In genomic region chr11:71675714-71676313, GRCm38 (mm10) we compare ENCODE assay signal across 22 mouse cellular contexts.
DNase-seq lines count a peak whose midpoint lies in the region; ATAC-seq and TF ChIP-seq lines count a peak whose summit lies in the region.
"Had no signal": no experiment of that assay in that cellular context is flagged by ENCODE, and none has a peak within 500 bp of the region (broad histone marks: within the 10 kb centered on the region; RNA-seq: fewer than 3 reads in every experiment).

No protein-coding gene starts in this region.

- H3K36me3 ChIP-seq in forebrain, embryonic 15.5 days: no peaks in the 10 kb centered on the region
- no peaks in the 10 kb centered on the region for H3K36me3 ChIP-seq in forebrain, embryonic 11.5 days (ENCODE audit: control insufficient read depth, insufficient read depth, low read length)
- no peaks in the 10 kb centered on the region for H3K36me3 ChIP-seq in forebrain, postnatal 0 days (ENCODE audit: insufficient read depth)
- H3K36me3 ChIP-seq: hindbrain, embryonic 10.5 days; hindbrain, embryonic 13.5 days had no signal

- peak; percentile 88 for ATAC-seq in forebrain, embryonic 15.5 days (replicated peaks)
- no peak for ATAC-seq in forebrain, embryonic 11.5 days (replicated peaks; ENCODE audit: low FRiP score)
- peak; percentile 91 for ATAC-seq in forebrain, postnatal 0 days
- no peak for ATAC-seq in erythroblast, adult 5-6 weeks (replicated peaks; ENCODE audit: low FRiP score, poor library complexity, severe bottlenecking)
- ATAC-seq: activated CD4-positive, CD25-positive, alpha-beta regulatory T cell, adult 4 months; intestine, postnatal 0 days had no signal

- WGBS in forebrain, embryonic 15.5 days: 43% methylated on average over 3 of the region's 3 CpGs
- WGBS in forebrain, embryonic 11.5 days: 76% methylated on average over 3 of the region's 3 CpGs
- WGBS in forebrain, postnatal 0 days: 40% methylated on average over 3 of the region's 3 CpGs

- DNase-seq in cerebellum, postnatal 10 days: peak; percentile 20 to 32
- no peak for DNase-seq in cerebellum, postnatal 4 days (ENCODE audit: low spot score in 2 of 2)
- DNase-seq in forebrain, embryonic 11.5 days (ENCODE audit: low spot score): no peak
- DNase-seq in brain, adult 2 months (ENCODE audit: low read depth, low spot score): peak; percentile 8
- DNase-seq in forebrain, postnatal 0 days: peak; percentile 64
- DNase-seq: adrenal gland, adult 8-10 months; adrenal gland, postnatal 25 days; cerebellum, adult 11 months; cerebellum, adult 2 months; cerebellum, adult 9-11 months; cerebellum, postnatal 36 days; gastrocnemius, postnatal 10 days; gastrocnemius, postnatal 36 days; heart, postnatal 36 days; kidney, adult 2 months had no signal

- peak overlapping the region; percentile 50 for H3K27ac ChIP-seq in forebrain, embryonic 15.5 days (replicated peaks)
- no peak overlapping the region for H3K27ac ChIP-seq in forebrain, embryonic 11.5 days (ENCODE audit: low read depth, low read length)
- H3K27ac ChIP-seq in forebrain, postnatal 0 days (ENCODE audit: low read depth, low read length): no peak overlapping the region
- H3K27ac ChIP-seq: hindbrain, embryonic 10.5 days; hindbrain, embryonic 13.5 days had no signal

- peaks cover 9% of the 10 kb centered on the region; the same call in 1 of the 2 replicates for H3K4me1 ChIP-seq in forebrain, embryonic 15.5 days
- no peaks in the 10 kb centered on the region for H3K4me1 ChIP-seq in forebrain, embryonic 11.5 days (replicated peaks; ENCODE audit: control insufficient read depth, insufficient read depth, low read length)
- no peaks in the 10 kb centered on the region for H3K4me1 ChIP-seq in forebrain, postnatal 0 days (ENCODE audit: insufficient read depth)

- H3K4me3 ChIP-seq in forebrain, embryonic 15.5 days: no peak overlapping the region
- H3K4me3 ChIP-seq in forebrain, embryonic 11.5 days (ENCODE audit: low read depth, low read length): no peak overlapping the region
- no peak overlapping the region for H3K4me3 ChIP-seq in forebrain, postnatal 0 days (ENCODE audit: low read depth, low read length)
- H3K4me3 ChIP-seq: hindbrain, embryonic 10.5 days; hindbrain, embryonic 13.5 days had no signal

- H3K9ac ChIP-seq in forebrain, embryonic 15.5 days (replicated peaks): no peak overlapping the region
- H3K9ac ChIP-seq in forebrain, embryonic 11.5 days (ENCODE audit: low read length): no peak overlapping the region
- H3K9ac ChIP-seq in forebrain, postnatal 0 days: no peak overlapping the region
- H3K9ac ChIP-seq: hindbrain, embryonic 13.5 days had no signal

- no peaks in the 10 kb centered on the region for H3K9me3 ChIP-seq in forebrain, embryonic 15.5 days
- H3K9me3 ChIP-seq in forebrain, embryonic 11.5 days (ENCODE audit: control insufficient read depth, low read length): no peaks in the 10 kb centered on the region
- no peaks in the 10 kb centered on the region for H3K9me3 ChIP-seq in forebrain, postnatal 0 days (ENCODE audit: low read length)
- H3K9me3 ChIP-seq: hindbrain, embryonic 10.5 days; hindbrain, embryonic 13.5 days had no signal

- TF ChIP-seq CTCF in forebrain, postnatal 0 days (IDR thresholded peaks at IDR 0.05; ENCODE audit: low read depth): no peak

- H3K4me2 ChIP-seq in forebrain, embryonic 15.5 days (replicated peaks): no peak overlapping the region
- no peak overlapping the region for H3K4me2 ChIP-seq in forebrain, embryonic 11.5 days (ENCODE audit: low read depth, low read length, severe bottlenecking)
- H3K4me2 ChIP-seq in forebrain, postnatal 0 days (ENCODE audit: low read depth): no peak overlapping the region
- H3K4me2 ChIP-seq: heart, embryonic 11.5 days; hindbrain, embryonic 13.5 days had no signal

- no peaks in the 10 kb centered on the region for H3K27me3 ChIP-seq in forebrain, embryonic 15.5 days
- no peaks in the 10 kb centered on the region for H3K27me3 ChIP-seq in forebrain, embryonic 11.5 days (ENCODE audit: control insufficient read depth, insufficient read depth, low read length)
- no peaks in the 10 kb centered on the region for H3K27me3 ChIP-seq in forebrain, postnatal 0 days (ENCODE audit: insufficient read depth, low read length)
- H3K27me3 ChIP-seq: hindbrain, embryonic 13.5 days had no signal

Comparison
In these comparisons a context has a peak if more than half of its experiments do, and no peak if none do; other contexts are left out.
1. DNase-seq: peak in cerebellum, postnatal 10 days (2 of 2), brain, adult 2 months (single experiment) and forebrain, postnatal 0 days (single experiment); none in cerebellum, postnatal 4 days (0 of 2) and forebrain, embryonic 11.5 days (single experiment).
2. ATAC-seq: peak in forebrain, embryonic 15.5 days (single experiment) and forebrain, postnatal 0 days (single experiment); none in forebrain, embryonic 11.5 days (single experiment) and erythroblast, adult 5-6 weeks (single experiment).